Mouse (Mus musculus) hindbrain, postnatal 0 days (tissue): Measurements from ENCODE around the gene Ak9. TPM values are rescaled to one million over a fixed set of nuclear protein-coding genes. Genes with fewer than 3 reads are reported as not detected.

ENCODE experiments used
- ATAC-seq: fragments of 200-750 bp; cut with Nextera tagmentation; 2 replicates; pipeline ENCODE4 v1.8.0; 2017; ENCODE audit warnings: mild to moderate bottlenecking, moderate TSS enrichment, moderate library complexity
- DNase-seq: peaks from one replicate; pipeline ENCODE4 v3.0.0-alpha.2; 2015; ENCODE audit warnings: low spot score
- H3K27ac ChIP-seq: fragments of 300-500 bp; sonication (generic); 2 replicates; pipeline ENCODE4 v1.5.1; 2014; ENCODE audit warnings: mild to moderate bottlenecking
- H3K27me3 ChIP-seq: fragments of 300-500 bp; sonication (generic); 2 replicates; pipeline ENCODE4 v1.6.1; 2014; ENCODE audit warnings: low read length, mixed read lengths; ENCODE audit not compliant: insufficient read depth
- H3K36me3 ChIP-seq: fragments of 300-500 bp; sonication (generic); 2 replicates; pipeline ENCODE4 v1.6.1; 2014; ENCODE audit warnings: low read length, mixed read lengths; ENCODE audit not compliant: insufficient read depth
- H3K4me1 ChIP-seq: fragments of 300-500 bp; sonication (generic); 2 replicates; pipeline ENCODE4 v1.6.1; 2014; ENCODE audit warnings: antibody characterized with exemption, low read length, mixed read lengths; ENCODE audit not compliant: insufficient read depth
- H3K4me2 ChIP-seq: fragments of 300-500 bp; sonication (generic); 2 replicates; pipeline ENCODE4 v1.6.1; 2014; ENCODE audit warnings: low read depth, mild to moderate bottlenecking, low read length, moderate library complexity, mixed read lengths
- H3K4me3 ChIP-seq: fragments of 300-500 bp; sonication (generic); 2 replicates; pipeline ENCODE4 v1.5.1; 2014; ENCODE audit warnings: low read length
- H3K9ac ChIP-seq: fragments of 300-500 bp; sonication (generic); replicated peaks from 2 replicates; pipeline ENCODE4 v1.6.1; 2014; ENCODE audit warnings: mild to moderate bottlenecking, low read length, moderate library complexity, mixed read lengths
- H3K9me3 ChIP-seq: fragments of 300-500 bp; sonication (generic); 2 replicates; pipeline ENCODE4 v1.6.1; 2016; ENCODE audit warnings: low read length, mixed read lengths
- CTCF ChIP-seq: IDR thresholded peaks from 2 replicates; pipeline ENCODE4 v1.5.1; 2016; ENCODE audit warnings: antibody characterized with exemption, control low read depth, low read depth
- WGBS: fragments of 180-500 bp; shearing (Covaris S2); extraction: QIAGEN DNeasy Blood & Tissue Kit; methylation state at CpG from one replicate; pipeline ENCODE4 v1.1.7; 2014; 5-methylcytosine and 5-hydroxymethylcytosine counted together
- polyA plus RNA-seq: library from polyadenylated mRNA; unstranded; fragments of >200 nt; fragmentation: Nextera tagmentation; extraction: Ambion mirVana; gene quantifications from 2 replicates; pipeline ENCODE4 v1.2.1, GENCODE M21; 2015
- total RNA-seq: library from RNA; depleted of rRNA; stranded (reverse); fragments of >200 nt; gene quantifications from 2 replicates; pipeline ENCODE4 v1.2.3, GENCODE M21; 2014

The Ak9 gene
- total and polyA plus RNA-seq, 2 experiments from 2014 or later, result 0.21 to 0.25 TPM

DNA sequence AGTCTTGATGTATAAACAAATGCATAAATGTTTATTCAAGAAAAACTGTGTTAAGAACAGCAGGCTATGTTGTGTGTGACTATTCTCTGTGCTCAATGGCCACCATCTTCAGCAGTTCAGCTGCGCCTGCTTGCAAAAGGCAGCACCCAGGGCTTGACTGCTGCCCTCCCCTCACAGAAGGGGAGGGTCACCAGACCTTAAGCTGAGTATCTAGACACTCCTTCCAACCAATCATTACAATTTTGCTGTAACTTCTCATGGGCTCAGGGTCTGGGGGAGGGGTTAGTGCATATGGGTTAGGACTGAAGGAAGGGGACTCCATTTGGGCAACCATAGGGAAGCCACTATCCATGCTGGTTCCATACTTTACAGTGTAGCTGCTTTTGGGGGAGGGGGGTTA is 25.0 kb upstream of the Ak9 start:
- H3K27me3 ChIP-seq, result no peaks in the 10 kb centered on the region
- no peak overlapping the region for H3K4me2 ChIP-seq
- H3K4me1 ChIP-seq, result no peaks in the 10 kb centered on the region
- no peaks in the 10 kb centered on the region for H3K9me3 ChIP-seq
- H3K9ac ChIP-seq, result no peak overlapping the region
- WGBS, result 94% methylated on average over 1 of the region's 1 CpGs
- H3K4me3 ChIP-seq, result no peak overlapping the region
- no peak for TF ChIP-seq CTCF
- no peaks in the 10 kb centered on the region; the same call in 1 of the 2 replicates for H3K36me3 ChIP-seq
- ATAC-seq (no peak), DNase-seq (no peak)
- H3K27ac ChIP-seq, result no peak overlapping the region

DNA sequence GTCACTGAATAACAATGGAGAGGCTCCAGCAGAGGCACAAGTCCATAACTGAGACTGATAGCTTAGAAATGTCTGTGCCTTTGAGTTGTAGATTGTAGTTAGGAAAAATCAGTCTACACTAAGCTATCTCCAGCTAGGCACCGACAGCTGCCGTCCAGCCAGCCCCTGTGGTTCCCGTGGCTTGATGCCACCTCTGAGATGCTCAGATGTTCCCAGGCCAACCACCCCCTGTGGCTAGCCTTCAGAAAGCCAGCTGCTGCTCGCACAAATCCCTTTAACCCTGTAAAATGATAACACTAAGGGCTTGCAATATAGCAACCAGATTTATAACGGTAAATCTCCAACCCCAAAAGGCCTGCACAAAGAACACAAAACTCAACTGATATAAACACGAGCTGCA is 23.6 kb upstream of the Ak9 start:
- no peak overlapping the region for H3K27ac ChIP-seq
- no peak overlapping the region for H3K4me3 ChIP-seq
- no peaks in the 10 kb centered on the region for H3K4me1 ChIP-seq
- no peaks in the 10 kb centered on the region; the same call in 1 of the 2 replicates for H3K36me3 ChIP-seq
- H3K9ac ChIP-seq, result no peak overlapping the region
- no peaks in the 10 kb centered on the region for H3K27me3 ChIP-seq
- TF ChIP-seq CTCF, result no peak
- DNase-seq (peak; percentile 75), ATAC-seq (peak; percentile 63)
- no peaks in the 10 kb centered on the region for H3K9me3 ChIP-seq
- 34% methylated on average over 6 of the region's 6 CpGs for WGBS
- H3K4me2 ChIP-seq, result no peak overlapping the region

DNA sequence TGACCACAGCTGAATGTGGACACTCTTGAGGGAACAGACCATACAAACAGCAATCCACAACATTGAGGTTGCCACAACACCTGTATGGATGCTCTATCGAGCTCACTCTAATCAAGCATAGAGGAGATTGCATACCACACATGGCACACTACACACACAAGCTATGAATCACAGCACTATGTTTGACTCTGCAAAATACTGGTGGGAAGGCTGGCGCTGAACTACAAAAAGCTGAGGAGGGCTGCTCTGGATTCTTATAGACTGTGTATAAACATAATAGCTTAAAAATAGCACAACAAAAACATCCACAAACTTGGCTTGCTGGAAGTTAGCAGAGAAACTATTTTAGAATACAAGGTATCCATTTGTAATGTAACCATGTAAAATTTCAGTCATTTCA is 23.0 kb upstream of the Ak9 start:
- Histone ChIP-seq H3K27ac (no peak overlapping the region), H3K9me3 (no peaks in the 10 kb centered on the region), H3K4me3 (no peak overlapping the region), H3K4me1 (no peaks in the 10 kb centered on the region), H3K4me2 (no peak overlapping the region), H3K36me3 (no peaks in the 10 kb centered on the region; the same call in 1 of the 2 replicates), H3K27me3 (no peaks in the 10 kb centered on the region), H3K9ac (no peak overlapping the region)
- 74% methylated on average over 2 of the region's 2 CpGs for WGBS
- no peak for TF ChIP-seq CTCF
- DNase-seq (no peak), ATAC-seq (no peak)

DNA sequence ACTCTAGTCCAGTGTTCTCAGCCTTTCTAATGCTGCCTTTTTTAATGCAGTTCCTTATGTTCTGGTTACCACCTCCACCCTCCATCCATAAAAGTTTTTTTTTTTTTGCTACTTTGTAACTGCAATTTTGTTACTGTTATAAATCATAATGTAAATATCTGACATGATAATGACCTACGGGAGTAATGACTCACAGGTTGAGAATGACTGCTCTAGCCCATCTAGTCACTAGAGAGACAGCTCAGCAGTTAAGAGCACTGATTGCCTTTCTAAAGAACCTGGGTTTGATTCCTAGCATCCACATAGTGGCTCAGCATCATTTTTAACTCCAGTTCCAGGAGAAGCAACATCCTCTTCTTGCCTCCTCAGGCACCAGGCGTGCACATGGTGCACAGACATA is 21.7 kb upstream of the Ak9 start:
- Histone ChIP-seq H3K36me3 (no peaks in the 10 kb centered on the region; the same call in 1 of the 2 replicates), H3K4me1 (no peaks in the 10 kb centered on the region), H3K4me2 (no peak overlapping the region), H3K9ac (no peak overlapping the region), H3K27me3 (no peaks in the 10 kb centered on the region), H3K27ac (no peak overlapping the region), H3K4me3 (no peak overlapping the region), H3K9me3 (no peaks in the 10 kb centered on the region)
- ATAC-seq, result no peak
- 88% methylated on average over 2 of the region's 2 CpGs for WGBS
- no peak for TF ChIP-seq CTCF
- DNase-seq, result no peak

DNA sequence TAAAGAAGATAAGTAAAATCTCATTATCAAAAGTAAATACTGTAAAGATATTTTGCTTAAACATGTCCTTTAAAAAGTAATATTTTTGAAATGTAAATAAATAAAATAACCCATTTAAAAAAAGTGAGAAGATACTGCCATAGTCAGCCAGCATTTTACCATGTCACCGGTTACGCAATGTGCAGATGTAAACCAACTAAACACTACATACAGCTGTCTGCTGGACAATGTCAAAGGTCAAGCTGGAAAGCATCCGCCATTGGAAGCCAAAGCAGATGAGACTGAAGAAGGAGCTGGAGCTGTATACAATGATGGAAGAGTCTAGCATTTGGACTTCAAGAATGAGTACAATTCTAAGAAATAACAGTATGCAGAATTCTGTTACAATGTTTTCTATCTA is 16.2 kb upstream of the Ak9 start:
- H3K27me3 ChIP-seq, result no peaks in the 10 kb centered on the region
- no peaks in the 10 kb centered on the region for H3K9me3 ChIP-seq
- no peak overlapping the region for H3K27ac ChIP-seq
- ATAC-seq (no peak), DNase-seq (no peak)
- no peak overlapping the region for H3K4me2 ChIP-seq
- WGBS, result 95% methylated on average over 3 of the region's 3 CpGs
- no peaks in the 10 kb centered on the region; the same call in 1 of the 2 replicates for H3K36me3 ChIP-seq
- no peaks in the 10 kb centered on the region for H3K4me1 ChIP-seq
- H3K9ac ChIP-seq, result no peak overlapping the region
- H3K4me3 ChIP-seq, result no peak overlapping the region
- TF ChIP-seq CTCF, result no peak

DNA sequence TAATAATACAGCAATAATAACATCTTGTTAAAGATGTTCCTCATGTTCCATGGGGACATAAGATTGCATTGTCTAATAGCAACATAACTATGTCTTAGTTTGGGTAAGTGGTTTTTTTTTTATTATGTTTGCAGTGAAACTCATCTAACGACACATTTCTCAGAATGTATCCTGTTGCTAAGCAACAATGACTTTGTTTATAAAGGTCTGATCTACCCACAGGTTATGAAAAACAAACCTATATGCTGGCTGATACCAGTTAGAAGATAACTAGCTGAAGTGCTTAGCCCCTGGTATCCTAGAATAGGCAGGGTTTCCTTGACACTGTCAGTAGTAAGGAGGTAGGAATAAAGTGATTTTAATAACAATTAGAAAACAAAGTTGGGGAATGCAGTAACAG is 15.7 kb upstream of the Ak9 start:
- no peak for DNase-seq
- H3K4me2 ChIP-seq, result no peak overlapping the region
- ATAC-seq, result no peak
- no peaks in the 10 kb centered on the region; the same call in 1 of the 2 replicates for H3K36me3 ChIP-seq
- 57% methylated on average over 1 of the region's 1 CpGs for WGBS
- H3K4me3 ChIP-seq, result no peak overlapping the region
- no peaks in the 10 kb centered on the region for H3K27me3 ChIP-seq
- no peak overlapping the region for H3K27ac ChIP-seq
- H3K4me1 ChIP-seq, result no peaks in the 10 kb centered on the region
- no peak for TF ChIP-seq CTCF
- H3K9ac ChIP-seq, result no peak overlapping the region
- H3K9me3 ChIP-seq, result no peaks in the 10 kb centered on the region

DNA sequence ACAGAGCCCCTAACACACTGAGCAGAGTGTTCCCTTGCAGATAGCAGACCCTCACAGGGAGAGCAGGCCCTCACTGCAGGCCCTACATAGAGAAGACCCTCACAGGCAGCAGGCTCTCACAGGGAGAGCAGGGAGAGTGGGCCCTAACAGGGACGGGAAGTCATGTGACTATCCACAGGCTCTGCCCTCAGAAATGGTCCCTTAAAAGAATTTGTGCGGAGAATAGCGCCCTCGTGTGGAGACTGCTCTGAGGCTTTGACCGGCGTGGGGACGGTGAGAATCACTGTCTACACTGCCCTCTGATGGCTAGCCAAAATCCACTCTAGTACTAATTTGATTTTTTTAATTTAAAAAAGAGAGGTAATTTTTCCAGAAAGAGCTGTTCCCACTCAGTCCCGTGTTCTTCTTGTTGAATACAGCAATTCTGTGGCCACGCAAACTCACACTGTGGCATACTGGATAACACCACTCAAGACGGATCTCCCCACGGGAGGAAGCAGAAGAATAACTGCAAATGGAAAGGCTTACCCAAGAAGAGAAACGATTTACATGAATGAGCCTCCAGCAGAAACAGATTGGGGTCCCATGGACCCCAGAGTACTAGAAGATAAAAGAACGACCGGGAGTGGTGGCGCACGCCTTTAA is 14.9 kb upstream of the Ak9 start:
- no peaks in the 10 kb centered on the region for H3K27me3 ChIP-seq
- H3K4me3 ChIP-seq, result no peak overlapping the region
- peak; percentile 97 for TF ChIP-seq CTCF
- peak; percentile 96 for ATAC-seq
- H3K4me2 ChIP-seq, result no peak overlapping the region
- H3K4me1 ChIP-seq, result no peaks in the 10 kb centered on the region
- H3K9me3 ChIP-seq, result no peaks in the 10 kb centered on the region
- H3K36me3 ChIP-seq, result no peaks in the 10 kb centered on the region; the same call in 1 of the 2 replicates
- WGBS, result 32% methylated on average over 16 of the region's 16 CpGs
- H3K9ac ChIP-seq, result no peak overlapping the region; the same call in 1 of the 2 replicates
- no peak overlapping the region for H3K27ac ChIP-seq
- DNase-seq, result peak; percentile 97
